Mouse (Mus musculus): ENCODE measurements around the gene Ubtd1. TPM values are rescaled to one million over a fixed set of nuclear protein-coding genes. Genes with fewer than 3 reads are reported as not detected.
A peak's percentile ranks its signal among the peaks of the same experiment; 100 is the strongest.

The Ubtd1 gene
- total RNA-seq, 2 experiments from 2014 or later = 15.8 to 18.9 TPM

GRCm38 (mm10) chr19:42019011-42019522 is 37.5 kb downstream of the Ubtd1 start:
- no peak for DNase-seq (ENCODE audit: low spot score in 2 of 2)

GRCm38 (mm10) chr19:42021681-42022541 is 40.3 kb downstream of the Ubtd1 start:
- DNase-seq (ENCODE audit: low spot score in 2 of 2) = no peak

GRCm38 (mm10) chr19:42022542-42022848 is 40.9 kb downstream of the Ubtd1 start:
- DNase-seq (ENCODE audit: low spot score in 2 of 2) = no peak

- peak; percentile 88 to 91 for DNase-seq (ENCODE audit: low spot score in 2 of 2)
Observed at GRCm38 (mm10) chr19:42026158-42026557, 44.6 kb downstream of the Ubtd1 start.

- no peak for DNase-seq (ENCODE audit: low spot score in 2 of 2)
Observed at GRCm38 (mm10) chr19:42031112-42031511, 49.5 kb downstream of the Ubtd1 start.

- peak; percentile 25 to 31 for DNase-seq (ENCODE audit: low spot score in 2 of 2)
Observed at GRCm38 (mm10) chr19:42033611-42034010, 52.0 kb downstream of the Ubtd1 start.

- peak; percentile 51 to 61 for DNase-seq (ENCODE audit: low spot score in 2 of 2)
Observed at GRCm38 (mm10) chr19:42034146-42034775, 52.7 kb downstream of the Ubtd1 start.

- DNase-seq (ENCODE audit: low spot score in 2 of 2) = no peak
Observed at GRCm38 (mm10) chr19:42034881-42035455, 53.4 kb downstream of the Ubtd1 start.

GRCm38 (mm10) chr19:42035456-42036248 is 54.1 kb downstream of the Ubtd1 start, which contains the start of gene Ankrd2:
TSS of gene Ankrd2 (plus strand) at chr19:42036000.
- DNase-seq (ENCODE audit: low spot score in 2 of 2) = peak; percentile 84 to 87

- no peak for DNase-seq (ENCODE audit: low spot score in 2 of 2)
Observed at GRCm38 (mm10) chr19:42036357-42036756, 54.8 kb downstream of the Ubtd1 start.

- no peak for DNase-seq (ENCODE audit: low spot score in 2 of 2)
Observed at GRCm38 (mm10) chr19:42037167-42037702, 55.7 kb downstream of the Ubtd1 start.

GRCm38 (mm10) chr19:42038310-42038709 is 56.7 kb downstream of the Ubtd1 start:
- no peak for DNase-seq (ENCODE audit: low spot score in 2 of 2)

- DNase-seq (ENCODE audit: low spot score in 2 of 2) = no peak
Observed at GRCm38 (mm10) chr19:42043988-42044387, 62.4 kb downstream of the Ubtd1 start.

GRCm38 (mm10) chr19:42045269-42046102 is 63.9 kb downstream of the Ubtd1 start, which contains the start of gene Hoga1:
TSS of gene Hoga1 (plus strand) at chr19:42045610.
- DNase-seq (ENCODE audit: low spot score in 2 of 2) = peak; percentile 73

GRCm38 (mm10) chr19:42050251-42050650 is 68.7 kb downstream of the Ubtd1 start:
- no peak for DNase-seq (ENCODE audit: low spot score in 2 of 2)

GRCm38 (mm10) chr19:42051351-42051750 is 69.8 kb downstream of the Ubtd1 start:
- DNase-seq (ENCODE audit: low spot score in 2 of 2) = no peak

- no peak for DNase-seq (ENCODE audit: low spot score in 2 of 2)
Observed at GRCm38 (mm10) chr19:42051948-42052347, 70.4 kb downstream of the Ubtd1 start, which contains the start of gene 4933411K16Rik. TSS of gene 4933411K16Rik (plus strand) at chr19:42052248.

GRCm38 (mm10) chr19:42054255-42054654 is 72.7 kb downstream of the Ubtd1 start:
- DNase-seq (ENCODE audit: low spot score in 2 of 2) = no peak

GRCm38 (mm10) chr19:42055881-42056280 is 74.3 kb downstream of the Ubtd1 start:
- no peak for DNase-seq (ENCODE audit: low spot score in 2 of 2)
